Mouse (Mus musculus): ENCODE measurements around the gene Tk1. TPM values are rescaled to one million over a fixed set of nuclear protein-coding genes. Genes with fewer than 3 reads are reported as not detected.

Tk1 gene
- 53.8 and 54.4 TPM in 2 replicates for polyA plus RNA-seq (2016; fragmentation: Nextera tagmentation; extraction: Ambion mirVana)

DNA sequence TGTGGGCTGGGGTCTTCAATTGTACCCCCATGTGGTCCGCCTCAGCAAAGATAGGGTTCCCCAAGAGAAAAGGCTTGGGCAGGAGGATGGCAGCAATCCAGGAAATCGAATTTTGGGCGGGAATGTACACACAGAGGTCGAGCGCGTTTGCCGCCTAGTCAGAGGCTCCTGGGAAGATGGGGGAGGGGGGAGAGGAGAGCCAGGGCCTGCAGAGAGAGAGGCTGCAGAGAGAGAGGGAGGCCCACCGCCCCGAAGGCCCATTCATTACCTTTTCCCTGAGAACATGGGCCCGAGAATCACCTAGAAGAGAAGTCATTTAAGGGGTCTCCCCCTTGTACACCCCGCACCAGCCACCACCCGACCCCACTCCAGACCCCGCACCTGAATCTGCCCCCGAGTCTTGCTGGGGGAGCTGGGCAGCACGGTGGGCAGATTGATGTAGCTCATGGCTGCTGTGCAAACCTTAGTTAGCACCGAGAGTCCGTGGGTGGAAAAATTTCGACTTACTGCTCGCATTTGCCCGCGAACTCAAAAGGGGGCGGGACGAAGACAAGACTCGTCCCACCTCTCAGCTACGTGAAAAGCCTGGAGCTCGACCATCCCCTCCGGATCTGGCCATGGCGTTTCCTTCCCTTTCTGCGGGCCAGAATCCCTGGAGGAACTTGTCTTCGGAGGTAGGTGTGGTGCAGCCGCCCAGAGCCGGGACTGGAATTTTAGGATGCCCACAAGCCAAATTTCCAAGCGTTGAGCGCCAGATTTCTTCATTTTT, at the start of gene Tk1, which contains the start of gene Afmid:
Gene Tk1, minus strand, starts transcription at position 760 of the 769 bp plus-strand sequence.
Gene Afmid, plus strand, starts transcription at position 592 of the 769 bp plus-strand sequence.
- H3K27me3 ChIP-seq (replicated peaks): no peaks in the 10 kb centered on the region
- peak; percentile 65 for ATAC-seq (ENCODE audit: low FRiP score, low read depth)
- H3K9me3 ChIP-seq: no peaks in the 10 kb centered on the region
- under 1% methylated on average over 34 of the region's 34 CpGs for WGBS
- peak within 1 kb of the TSS; percentile 56 for H3K9ac ChIP-seq
- H3K4me2 ChIP-seq (replicated peaks): peak within 1 kb of the TSS; percentile 78
- H3K4me1 ChIP-seq: peaks cover 36% of the 10 kb centered on the region
- H3K27ac ChIP-seq: no peak within 1 kb of the TSS
- peaks cover 15% of the 10 kb centered on the region for H3K36me3 ChIP-seq
- peak within 1 kb of the TSS; percentile 45 for H3K4me3 ChIP-seq

- ATAC-seq (ENCODE audit: low FRiP score, low read depth): no peak
- 18% methylated on average over 6 of the region's 6 CpGs for WGBS
- H3K4me2 ChIP-seq (replicated peaks): no peak overlapping the region
These were observed 49.8 kb upstream of the Tk1 start for GRCm38 (mm10) chr11:117875681-117876080.

GRCm38 (mm10) chr11:117874419-117874818, 48.5 kb upstream of the Tk1 start:
- Histone ChIP-seq H3K4me2 (replicated peaks) (no peak overlapping the region), H3K27me3 (replicated peaks) (no peaks in the 10 kb centered on the region), H3K4me1 (peaks cover 27% of the 10 kb centered on the region), H3K9me3 (no peaks in the 10 kb centered on the region), H3K4me3 (no peak overlapping the region), H3K9ac (no peak overlapping the region), H3K36me3 (no peaks in the 10 kb centered on the region), H3K27ac (no peak overlapping the region)
- 54% methylated on average over 4 of the region's 4 CpGs for WGBS
- ATAC-seq (ENCODE audit: low FRiP score, low read depth): no peak

More at GRCm38 (mm10) chr11:117875681-117876080, 49.8 kb upstream of the Tk1 start:
- H3K9ac ChIP-seq: no peak overlapping the region
- no peaks in the 10 kb centered on the region for H3K9me3 ChIP-seq
- no peaks in the 10 kb centered on the region for H3K27me3 ChIP-seq (replicated peaks)
- no peak overlapping the region for H3K27ac ChIP-seq
- H3K36me3 ChIP-seq: no peaks in the 10 kb centered on the region
- H3K4me3 ChIP-seq: no peak overlapping the region
- peaks cover 24% of the 10 kb centered on the region for H3K4me1 ChIP-seq

GRCm38 (mm10) chr11:117872861-117873608, 47.1 kb upstream of the Tk1 start, which contains the start of gene Tha1:
Gene Tha1, minus strand, starts transcription at chr11:117873481.
- Histone ChIP-seq H3K27me3 (replicated peaks) (no peaks in the 10 kb centered on the region), H3K9me3 (no peaks in the 10 kb centered on the region), H3K4me1 (peaks cover 16% of the 10 kb centered on the region), H3K4me2 (replicated peaks) (peak within 1 kb of the TSS; percentile 99), H3K36me3 (no peaks in the 10 kb centered on the region), H3K4me3 (peak within 1 kb of the TSS; percentile 67), H3K9ac (peak within 1 kb of the TSS; percentile 82), H3K27ac (no peak within 1 kb of the TSS)
- 1% methylated on average over 51 of the region's 51 CpGs for WGBS
- ATAC-seq (ENCODE audit: low FRiP score, low read depth): peak; percentile 67

- Histone ChIP-seq H3K4me2 (replicated peaks) (no peak overlapping the region), H3K27ac (no peak overlapping the region), H3K9ac (no peak overlapping the region), H3K4me1 (peaks cover 13% of the 10 kb centered on the region), H3K4me3 (no peak overlapping the region), H3K36me3 (no peaks in the 10 kb centered on the region), H3K9me3 (no peaks in the 10 kb centered on the region), H3K27me3 (replicated peaks) (no peaks in the 10 kb centered on the region)
- WGBS: 59% methylated on average over 12 of the region's 12 CpGs
- no peak for ATAC-seq (ENCODE audit: low FRiP score, low read depth)
These were observed 46.2 kb upstream of the Tk1 start for GRCm38 (mm10) chr11:117871911-117872584.

- Histone ChIP-seq H3K27me3 (replicated peaks) (no peaks in the 10 kb centered on the region), H3K36me3 (no peaks in the 10 kb centered on the region), H3K4me1 (peaks cover 16% of the 10 kb centered on the region), H3K9me3 (no peaks in the 10 kb centered on the region), H3K27ac (no peak overlapping the region), H3K9ac (no peak overlapping the region), H3K4me3 (no peak overlapping the region), H3K4me2 (replicated peaks) (no peak overlapping the region)
- ATAC-seq (ENCODE audit: low FRiP score, low read depth): no peak
- 71% methylated on average over 5 of the region's 5 CpGs for WGBS
These were observed 45.5 kb upstream of the Tk1 start for GRCm38 (mm10) chr11:117871376-117871775.

GRCm38 (mm10) chr11:117870688-117871365, 44.9 kb upstream of the Tk1 start:
- Histone ChIP-seq H3K4me2 (replicated peaks) (no peak overlapping the region), H3K4me1 (peaks cover 20% of the 10 kb centered on the region), H3K9ac (no peak overlapping the region), H3K36me3 (no peaks in the 10 kb centered on the region), H3K27ac (no peak overlapping the region), H3K27me3 (replicated peaks) (no peaks in the 10 kb centered on the region), H3K4me3 (no peak overlapping the region), H3K9me3 (no peaks in the 10 kb centered on the region)
- WGBS: 37% methylated on average over 12 of the region's 12 CpGs
- no peak for ATAC-seq (ENCODE audit: low FRiP score, low read depth)

DNA sequence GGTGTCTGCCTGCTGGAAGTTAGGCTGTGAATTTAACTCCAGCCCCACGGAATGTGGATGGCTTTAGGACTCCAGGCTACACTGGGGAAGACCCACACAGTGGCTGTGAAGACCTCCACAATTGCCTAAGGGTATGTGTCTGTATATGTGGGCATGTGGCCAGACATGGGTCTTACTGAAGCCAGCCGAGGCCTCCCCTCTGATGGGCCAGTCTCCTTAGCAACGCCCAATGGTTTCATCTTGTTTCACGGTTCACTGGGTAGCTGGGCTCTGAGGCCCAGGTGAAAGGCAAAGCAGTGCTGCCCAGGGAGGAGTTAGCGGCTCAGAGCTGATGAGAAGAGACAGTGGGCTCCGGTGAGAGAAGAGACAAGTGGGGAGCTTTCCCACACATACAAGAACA, 40.1 kb upstream of the Tk1 start:
- Histone ChIP-seq H3K36me3 (no peaks in the 10 kb centered on the region), H3K4me1 (peaks cover 16% of the 10 kb centered on the region), H3K9me3 (no peaks in the 10 kb centered on the region), H3K27ac (peak overlapping the region; percentile 42; the same call in 1 of the 2 replicates), H3K4me2 (replicated peaks) (peak overlapping the region; percentile 20; the same call in 1 of the 2 replicates), H3K9ac (0 out of 2 replicates have a peak overlapping the region, but pooled peaks have one; percentile 26), H3K4me3 (no peak overlapping the region), H3K27me3 (replicated peaks) (peaks cover 16% of the 10 kb centered on the region)
- 7% methylated on average over 6 of the region's 6 CpGs for WGBS
- ATAC-seq (ENCODE audit: low FRiP score, low read depth): 0 out of 2 replicates have a peak, but pooled peaks have one; percentile 31

- Histone ChIP-seq H3K27me3 (replicated peaks) (peaks cover 28% of the 10 kb centered on the region), H3K4me3 (no peak overlapping the region), H3K9me3 (no peaks in the 10 kb centered on the region), H3K9ac (0 out of 2 replicates have a peak overlapping the region, but pooled peaks have one; percentile 9), H3K27ac (no peak overlapping the region), H3K36me3 (no peaks in the 10 kb centered on the region), H3K4me2 (replicated peaks) (no peak overlapping the region), H3K4me1 (peaks cover 20% of the 10 kb centered on the region)
- ATAC-seq (ENCODE audit: low FRiP score, low read depth): no peak
- 64% methylated on average over 2 of the region's 2 CpGs for WGBS
These were observed 38.9 kb upstream of the Tk1 start for GRCm38 (mm10) chr11:117864805-117865204.

- 39% methylated on average over 11 of the region's 11 CpGs for WGBS
- Histone ChIP-seq H3K4me3 (no peak overlapping the region), H3K27me3 (replicated peaks) (peaks cover 30% of the 10 kb centered on the region), H3K27ac (no peak overlapping the region), H3K4me1 (peaks cover 22% of the 10 kb centered on the region), H3K9ac (no peak overlapping the region), H3K4me2 (replicated peaks) (no peak overlapping the region), H3K9me3 (no peaks in the 10 kb centered on the region), H3K36me3 (no peaks in the 10 kb centered on the region)
- ATAC-seq (ENCODE audit: low FRiP score, low read depth): no peak
These were observed 37.4 kb upstream of the Tk1 start for GRCm38 (mm10) chr11:117863174-117863856.

DNA sequence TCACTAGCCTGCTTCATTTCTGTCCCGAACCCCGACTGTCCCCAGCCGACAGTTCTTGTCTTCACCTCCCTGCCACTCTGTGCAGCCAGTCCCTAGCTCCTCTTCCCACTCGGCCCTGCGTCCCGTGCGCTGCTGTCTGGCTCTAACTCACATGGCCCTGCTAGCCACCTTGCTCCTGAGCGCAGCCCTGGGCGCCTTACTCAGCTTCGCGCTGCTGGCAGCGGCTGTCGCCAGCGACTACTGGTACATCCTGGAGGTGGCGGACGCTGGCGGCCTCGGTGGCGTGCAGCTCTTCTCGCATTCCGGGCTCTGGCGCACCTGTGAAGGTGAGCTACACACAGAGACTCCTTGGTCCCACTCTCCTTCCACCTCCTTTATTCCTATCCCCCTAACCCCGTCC, 34.7 kb upstream of the Tk1 start, which contains the start of gene Tmem235:
Gene Tmem235, plus strand, starts transcription at position 152 of the 400 bp plus-strand sequence.
- Histone ChIP-seq H3K9ac (no peak within 1 kb of the TSS), H3K4me3 (no peak within 1 kb of the TSS; the same call in 1 of the 2 replicates), H3K27ac (no peak within 1 kb of the TSS), H3K27me3 (replicated peaks) (peaks cover 30% of the 10 kb centered on the region), H3K4me2 (replicated peaks) (peak within 1 kb of the TSS; percentile 36), H3K36me3 (peaks cover 20% of the 10 kb centered on the region), H3K9me3 (no peaks in the 10 kb centered on the region), H3K4me1 (0 out of 2 replicates have a peak, but pooled peaks cover 12% of the 10 kb centered on the region)
- 5% methylated on average over 23 of the region's 23 CpGs for WGBS
- no peak for ATAC-seq (ENCODE audit: low FRiP score, low read depth)

Data from neural tube, embryonic 12.5 days (tissue).